Mouse (Mus musculus) left cerebral cortex, postnatal 4 days (tissue): Measurements from ENCODE around the gene Cope. TPM values are rescaled to one million over a fixed set of nuclear protein-coding genes. Genes with fewer than 3 reads are reported as not detected.

ENCODE experiments used
- DNase-seq: peaks from one replicate; pipeline ENCODE4 v3.0.0-alpha.2; 2022
- intact Hi-C: fragments of 180-260 bp; cut with DNase I; formaldehyde crosslinking; loops from one replicate; pipeline ENCODE4 v1.15.1; 2025
- total RNA-seq, 2 experiments: library from RNA; stranded (reverse); gene quantifications; 2 replicates each; pipeline ENCODE4 v1.2.3; 2021

Gene Cope
- 100 to 1,000 TPM; 110 to 113 TPM for total RNA-seq

GRCm38 (mm10) chr8:70302358-70302890, at the start of gene Cope, which contains the start of gene Ddx49:
Cope (plus strand) TSS chr8:70302518.
Ddx49 (minus strand) TSS chr8:70302489.
- intact Hi-C loops: no loop called here
- DNase-seq: peak; percentile 92

GRCm38 (mm10) chr8:70254628-70255027, 47.7 kb upstream of the Cope start:
- DNase-seq: no peak
- intact Hi-C loops: no loop called here

- DNase-seq: no peak
- intact Hi-C loops: no loop called here
These were observed 44.9 kb upstream of the Cope start for GRCm38 (mm10) chr8:70257456-70257855.

- intact Hi-C loops: no loop called here
- DNase-seq: no peak
These were observed 43.7 kb upstream of the Cope start for GRCm38 (mm10) chr8:70258600-70258999.

- intact Hi-C loops: no loop called here
- no peak for DNase-seq
These were observed 43.3 kb upstream of the Cope start for GRCm38 (mm10) chr8:70259043-70259442.

GRCm38 (mm10) chr8:70267674-70268073, 34.6 kb upstream of the Cope start:
- no peak for DNase-seq
- intact Hi-C loops: no loop called here

- DNase-seq: no peak
- intact Hi-C loops: no loop called here
These were observed 34.0 kb upstream of the Cope start for GRCm38 (mm10) chr8:70268311-70268710.

GRCm38 (mm10) chr8:70268799-70269565, 33.3 kb upstream of the Cope start:
- intact Hi-C loops: no loop called here

GRCm38 (mm10) chr8:70272949-70273348, 29.4 kb upstream of the Cope start:
- DNase-seq: no peak

More at GRCm38 (mm10) chr8:70268799-70269565, 33.3 kb upstream of the Cope start:
- peak; percentile 38 for DNase-seq

GRCm38 (mm10) chr8:70274350-70274749, 28.0 kb upstream of the Cope start:
- no peak for DNase-seq
- intact Hi-C loops: no loop called here

More at GRCm38 (mm10) chr8:70272949-70273348, 29.4 kb upstream of the Cope start:
- intact Hi-C loops: no loop called here

GRCm38 (mm10) chr8:70276476-70276875, 25.8 kb upstream of the Cope start:
- intact Hi-C loops: no loop called here
- no peak for DNase-seq

GRCm38 (mm10) chr8:70278175-70278574, 24.1 kb upstream of the Cope start:
- intact Hi-C loops: no loop called here
- DNase-seq: no peak

- intact Hi-C loops: no loop called here
- no peak for DNase-seq
These were observed 23.1 kb upstream of the Cope start for GRCm38 (mm10) chr8:70279266-70279665.

GRCm38 (mm10) chr8:70281001-70281400, 21.3 kb upstream of the Cope start:
- intact Hi-C loops: no loop called here
- DNase-seq: no peak

- intact Hi-C loops: no loop called here
- peak; percentile 87 for DNase-seq
These were observed 19.6 kb upstream of the Cope start, which contains the start of gene Homer3 for GRCm38 (mm10) chr8:70282603-70283135. Homer3 (plus strand) TSS chr8:70282827.

GRCm38 (mm10) chr8:70283136-70284077, 18.9 kb upstream of the Cope start:
- peak; percentile 37 for DNase-seq

GRCm38 (mm10) chr8:70284421-70284820, 17.9 kb upstream of the Cope start:
- intact Hi-C loops: no loop called here
- no peak for DNase-seq

More at GRCm38 (mm10) chr8:70283136-70284077, 18.9 kb upstream of the Cope start:
- intact Hi-C loops: no loop called here

- intact Hi-C loops: no loop called here
These were observed 17.0 kb upstream of the Cope start for GRCm38 (mm10) chr8:70285304-70285703.

GRCm38 (mm10) chr8:70286737-70287136, 15.6 kb upstream of the Cope start:
- no peak for DNase-seq
- intact Hi-C loops: no loop called here

More at GRCm38 (mm10) chr8:70285304-70285703, 17.0 kb upstream of the Cope start:
- DNase-seq: no peak

- intact Hi-C loops: no loop called here
These were observed 8.3 kb upstream of the Cope start for GRCm38 (mm10) chr8:70293988-70294405.

GRCm38 (mm10) chr8:70300881-70301280, 1.4 kb upstream of the Cope start:
- no peak for DNase-seq
- intact Hi-C loops: no loop called here

More at GRCm38 (mm10) chr8:70293988-70294405, 8.3 kb upstream of the Cope start:
- no peak for DNase-seq
